Comparison of ENCODE assay signal across 8 mouse cellular contexts in the genomic region with DNA sequence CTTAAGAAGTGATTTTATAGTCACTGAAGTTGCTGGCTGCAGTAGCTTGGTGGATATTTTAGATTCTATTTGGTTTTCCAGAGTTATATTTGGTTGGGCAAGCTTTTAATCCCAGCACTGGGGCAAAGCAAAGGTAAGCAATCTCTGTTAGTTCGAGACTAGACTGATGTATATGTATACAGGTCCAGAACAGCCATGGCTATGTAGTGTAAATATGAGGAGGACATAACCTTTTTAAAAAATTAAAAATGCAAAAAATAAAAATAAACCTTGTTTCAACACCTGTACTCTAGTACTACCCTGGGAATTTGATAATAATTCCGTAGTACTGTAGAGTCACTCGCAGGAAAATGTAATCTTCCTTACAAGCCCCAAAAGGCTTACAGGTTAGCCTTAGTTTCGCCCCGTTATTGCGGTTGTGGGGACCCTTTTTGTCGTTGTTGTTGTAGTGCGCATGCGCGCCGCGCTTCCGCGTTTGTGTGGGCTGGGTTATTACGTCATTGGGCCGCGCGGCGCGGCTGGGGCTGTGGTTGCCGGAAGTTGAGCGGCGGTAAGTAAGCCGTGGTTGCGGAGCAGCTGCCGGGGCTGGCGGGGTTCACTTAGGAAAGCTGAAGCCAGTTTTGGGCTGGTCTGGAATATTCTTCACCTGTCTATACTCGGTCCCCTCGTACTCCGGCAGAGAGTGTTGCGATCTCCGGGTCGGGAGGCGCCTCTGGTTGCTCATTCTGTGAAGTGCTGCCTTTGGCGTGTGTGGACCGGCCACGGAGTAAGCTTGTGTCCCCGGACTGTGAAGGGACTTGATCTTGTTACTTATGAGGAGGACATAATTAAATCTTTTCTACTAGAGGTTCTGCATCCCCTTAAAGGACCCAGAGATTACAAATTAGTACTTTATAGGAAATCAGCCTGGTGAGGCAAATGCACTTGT. TPM values are rescaled to one million over a fixed set of nuclear protein-coding genes. Genes with fewer than 3 reads are reported as not detected.
DNase-seq lines count a peak whose midpoint lies in the region; ATAC-seq and TF ChIP-seq lines count a peak whose summit lies in the region.

A gene (plus strand): TSS at position 497 of the 928 bp plus-strand sequence.

- no peaks in the 10 kb centered on the region for H3K4me1 ChIP-seq in cortical plate, adult 2 months (ENCODE audit: control insufficient read depth, insufficient read depth, low read length)

- peak within 1 kb of the TSS; percentile 59 for H3K4me3 ChIP-seq in cortical plate, adult 2 months (ENCODE audit: insufficient read depth, low read length)

- no peak within 1 kb of the TSS for H3K27ac ChIP-seq in cortical plate, adult 2 months (ENCODE audit: insufficient read depth, low read length)

- ATAC-seq in activated CD4-positive, CD25-positive, alpha-beta regulatory T cell, adult 4 months: peak; percentile 92
- peak; percentile 93 for ATAC-seq in megakaryocyte progenitor cell, adult 5-6 weeks (replicated peaks; ENCODE audit: poor library complexity)

- no peak for TF ChIP-seq CTCF in cortical plate, adult 2 months (IDR thresholded peaks at IDR 0.05; ENCODE audit: extremely low read depth, insufficient read depth, low read length)

- peak; percentile 94 for DNase-seq in gastrocnemius, postnatal 10 days
- DNase-seq in induced T-regulatory cell, adult 2 months (ENCODE audit: low read depth): peak; percentile 97
- peak; percentile 68 to 90 for DNase-seq in left cerebral cortex, adult 9 months (ENCODE audit: low spot score in 2 of 2)
- DNase-seq in right cerebral cortex, postnatal 14 days: peak; percentile 93
- DNase-seq in urinary bladder, postnatal 36 days (ENCODE audit: low spot score in 2 of 2): peak; percentile 87 to 91

- peak; percentile 84 for TF ChIP-seq POLR2A in cortical plate, adult 2 months (IDR thresholded peaks at IDR 0.05; ENCODE audit: extremely low read depth, insufficient read depth, low read length)

RNA-seq across cellular contexts. Expression of the gene that starts here (rescaled TPM):
- 10 to 100 TPM; 22.7 to 23.3 TPM for polyA plus RNA-seq in activated CD4-positive, CD25-positive, alpha-beta regulatory T cell, adult 4 months (2017; shearing (Covaris generic))
- 22.4 and 25.3 TPM in 2 replicates for polyA plus RNA-seq in cortical plate, adult 2 months (2012; rRNA removed)
- total RNA-seq in gastrocnemius, postnatal 10 days (2021): 10 to 100 TPM in 1 of 2 experiments, 1 to 10 TPM in 1; 9.1 to 10.9 TPM
- 17.5 and 24.5 TPM in 2 replicates for total RNA-seq in megakaryocyte progenitor cell, adult 5-6 weeks (2015)
- 18.1 and 23.3 TPM in 2 replicates for total RNA-seq in megakaryocyte progenitor cell, adult 5-6 weeks (2017)
